Mouse (Mus musculus): Measurements from ENCODE around the gene Ttc16. TPM values are rescaled to one million over a fixed set of nuclear protein-coding genes. Genes with fewer than 3 reads are reported as not detected.
A peak's percentile ranks its signal among the peaks of the same experiment; 100 is the strongest.

Ttc16 gene
- polyA plus RNA-seq, 1 experiment, result 0.21 TPM

DNA sequence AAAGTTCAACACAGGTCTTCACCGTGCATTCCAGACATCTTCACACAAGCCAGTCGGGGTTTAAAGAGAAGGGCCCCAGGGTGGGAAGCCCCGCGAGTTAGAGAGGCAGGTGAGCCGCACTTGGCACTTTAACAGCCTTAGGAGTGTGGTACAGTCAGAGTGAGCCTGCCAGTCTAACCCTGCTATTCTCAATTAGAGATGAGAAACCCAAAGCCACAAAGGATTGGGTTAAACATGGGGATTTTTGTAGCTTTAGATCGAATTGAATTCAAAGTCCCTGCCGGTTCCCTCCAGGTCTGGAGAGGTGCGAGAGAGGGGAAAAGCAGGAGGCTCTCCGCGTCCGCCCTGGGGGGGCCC lies 34.5 kb downstream of the Ttc16 start, which contains the start of gene 6330409D20Rik:
Gene 6330409D20Rik (minus strand): TSS at position 101 of the 357 bp plus-strand sequence.
- 82% methylated on average over 11 of the region's 11 CpGs for WGBS
- Histone ChIP-seq H3K27me3 (ENCODE audit: control insufficient read depth, insufficient read depth, low read length) (no peaks in the 10 kb centered on the region), H3K27ac (ENCODE audit: insufficient read depth, low read length) (no peak within 1 kb of the TSS), H3K4me3 (ENCODE audit: extremely low read depth, insufficient read depth, insufficient read length) (no peak within 1 kb of the TSS), H3K4me1 (ENCODE audit: control insufficient read depth, insufficient read depth, insufficient read length) (no peaks in the 10 kb centered on the region; the same call in 1 of the 2 replicates), H3K36me3 (ENCODE audit: control insufficient read depth, insufficient read depth, low read length) (peaks cover 56% of the 10 kb centered on the region)
- no peak for DNase-seq (ENCODE audit: low read depth in 1 of 2, low spot score in 2 of 2)
- TF ChIP-seq POLR2A (IDR thresholded peaks at IDR 0.05; ENCODE audit: low read depth, low read length) (no peak), CTCF (IDR thresholded peaks at IDR 0.05; ENCODE audit: extremely low read depth, insufficient read depth, insufficient read length, insufficient replicate concordance) (no peak)

DNA sequence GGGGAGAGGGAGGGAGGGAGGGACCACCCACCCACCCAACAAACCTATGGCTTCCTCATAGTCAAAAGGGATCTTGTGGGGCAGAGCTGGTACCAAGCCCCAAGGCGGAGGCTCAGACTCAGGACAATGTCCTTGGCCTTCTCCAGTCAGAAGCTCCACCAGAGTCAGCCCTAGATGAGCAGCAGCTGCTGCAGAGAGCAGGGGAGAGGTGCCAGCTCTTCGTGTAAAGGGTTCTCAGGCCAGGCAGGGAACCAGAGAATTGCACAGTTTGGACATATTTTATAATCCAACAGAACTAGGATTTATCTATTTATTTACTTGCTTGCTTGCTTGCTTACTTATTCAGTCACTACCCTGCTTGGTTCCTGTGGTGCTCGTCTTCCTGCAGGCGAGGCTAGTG lies 36.1 kb downstream of the Ttc16 start:
- no peak for DNase-seq (ENCODE audit: low read depth in 1 of 2, low spot score in 2 of 2)
- H3K4me3 ChIP-seq (ENCODE audit: extremely low read depth, insufficient read depth, insufficient read length), result no peak overlapping the region
- peaks cover 3% of the 10 kb centered on the region for H3K4me1 ChIP-seq (ENCODE audit: control insufficient read depth, insufficient read depth, insufficient read length)
- no peak for TF ChIP-seq POLR2A (IDR thresholded peaks at IDR 0.05; ENCODE audit: low read depth, low read length)
- no peak for TF ChIP-seq CTCF (IDR thresholded peaks at IDR 0.05; ENCODE audit: extremely low read depth, insufficient read depth, insufficient read length, insufficient replicate concordance)
- peaks cover 43% of the 10 kb centered on the region for H3K36me3 ChIP-seq (ENCODE audit: control insufficient read depth, insufficient read depth, low read length)
- no peaks in the 10 kb centered on the region for H3K27me3 ChIP-seq (ENCODE audit: control insufficient read depth, insufficient read depth, low read length)
- WGBS, result 84% methylated on average over 4 of the region's 4 CpGs
- no peak overlapping the region for H3K27ac ChIP-seq (ENCODE audit: insufficient read depth, low read length)

GRCm38 (mm10) chr2:32737008-32737407 lies 38.4 kb downstream of the Ttc16 start:
- no peak overlapping the region for H3K27ac ChIP-seq (ENCODE audit: insufficient read depth, low read length)
- H3K4me1 ChIP-seq (ENCODE audit: control insufficient read depth, insufficient read depth, insufficient read length), result peaks cover 3% of the 10 kb centered on the region
- no peaks in the 10 kb centered on the region for H3K27me3 ChIP-seq (ENCODE audit: control insufficient read depth, insufficient read depth, low read length)
- 69% methylated on average over 6 of the region's 6 CpGs for WGBS
- no peak for TF ChIP-seq POLR2A (IDR thresholded peaks at IDR 0.05; ENCODE audit: low read depth, low read length)
- no peak for TF ChIP-seq CTCF (IDR thresholded peaks at IDR 0.05; ENCODE audit: extremely low read depth, insufficient read depth, insufficient read length, insufficient replicate concordance)
- peaks cover 34% of the 10 kb centered on the region for H3K36me3 ChIP-seq (ENCODE audit: control insufficient read depth, insufficient read depth, low read length)
- DNase-seq (ENCODE audit: low read depth in 1 of 2, low spot score in 2 of 2), result no peak
- H3K4me3 ChIP-seq (ENCODE audit: extremely low read depth, insufficient read depth, insufficient read length), result no peak overlapping the region

- Histone ChIP-seq H3K27me3 (ENCODE audit: control insufficient read depth, insufficient read depth, low read length) (no peaks in the 10 kb centered on the region), H3K4me3 (ENCODE audit: extremely low read depth, insufficient read depth, insufficient read length) (no peak overlapping the region), H3K4me1 (ENCODE audit: control insufficient read depth, insufficient read depth, insufficient read length) (peaks cover 3% of the 10 kb centered on the region), H3K36me3 (ENCODE audit: control insufficient read depth, insufficient read depth, low read length) (peaks cover 27% of the 10 kb centered on the region), H3K27ac (ENCODE audit: insufficient read depth, low read length) (no peak overlapping the region)
- TF ChIP-seq CTCF (IDR thresholded peaks at IDR 0.05; ENCODE audit: extremely low read depth, insufficient read depth, insufficient read length, insufficient replicate concordance) (no peak), POLR2A (IDR thresholded peaks at IDR 0.05; ENCODE audit: low read depth, low read length) (no peak)
- no peak for DNase-seq (ENCODE audit: low read depth in 1 of 2, low spot score in 2 of 2)
- WGBS, result 62% methylated on average over 3 of the region's 3 CpGs
Measured at GRCm38 (mm10) chr2:32736306-32736829, 39.1 kb downstream of the Ttc16 start.

DNA sequence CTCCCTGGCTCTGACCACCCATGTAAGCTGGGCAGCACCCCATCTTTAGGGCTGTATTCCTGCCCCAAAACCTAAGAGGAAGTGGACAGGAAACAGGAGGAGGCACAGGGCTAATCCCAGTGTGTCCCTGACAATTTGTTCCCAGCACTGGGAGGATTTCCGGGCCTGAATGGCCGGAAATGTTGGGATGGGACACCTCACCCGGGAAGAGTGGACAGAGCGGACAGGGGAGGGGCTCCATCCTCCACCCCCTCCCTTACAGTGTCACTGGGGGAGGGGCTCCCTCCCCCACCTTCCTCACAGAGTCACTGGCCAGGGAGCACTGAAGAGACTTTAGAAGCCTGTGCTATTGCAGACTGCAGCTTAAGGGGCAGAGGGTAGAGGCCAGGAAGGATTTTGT lies 40.5 kb downstream of the Ttc16 start:
- Histone ChIP-seq H3K4me1 (ENCODE audit: control insufficient read depth, insufficient read depth, insufficient read length) (peaks cover 3% of the 10 kb centered on the region; the same call in 1 of the 2 replicates), H3K27me3 (ENCODE audit: control insufficient read depth, insufficient read depth, low read length) (no peaks in the 10 kb centered on the region), H3K27ac (ENCODE audit: insufficient read depth, low read length) (0 out of 2 replicates have a peak overlapping the region, but pooled peaks have one; percentile 39), H3K36me3 (ENCODE audit: control insufficient read depth, insufficient read depth, low read length) (peaks cover 26% of the 10 kb centered on the region), H3K4me3 (ENCODE audit: extremely low read depth, insufficient read depth, insufficient read length) (no peak overlapping the region)
- 69% methylated on average over 4 of the region's 4 CpGs for WGBS
- TF ChIP-seq POLR2A (IDR thresholded peaks at IDR 0.05; ENCODE audit: low read depth, low read length), result no peak
- TF ChIP-seq CTCF (IDR thresholded peaks at IDR 0.05; ENCODE audit: extremely low read depth, insufficient read depth, insufficient read length, insufficient replicate concordance), result no peak
- no peak for DNase-seq (ENCODE audit: low read depth in 1 of 2, low spot score in 2 of 2)

DNA sequence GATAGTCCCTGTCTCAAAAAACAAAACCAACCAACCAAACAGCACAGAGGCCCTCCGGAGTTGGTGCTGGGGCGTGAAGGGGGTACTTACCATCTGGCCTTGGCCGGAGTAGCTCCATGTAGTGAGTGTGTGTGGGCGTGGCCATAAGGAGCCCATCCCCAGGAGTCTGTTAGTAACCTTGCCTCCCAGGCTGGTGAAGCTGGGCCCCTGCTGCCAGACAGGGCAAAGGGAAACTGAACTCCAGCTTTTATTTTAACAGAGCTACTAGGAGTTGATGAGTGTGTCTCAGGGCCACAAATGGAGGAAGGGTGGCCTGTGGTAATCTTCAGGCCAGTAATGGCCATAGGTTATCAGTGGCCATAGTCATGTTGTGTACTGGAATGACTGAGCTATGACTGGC lies 41.0 kb downstream of the Ttc16 start:
- H3K27me3 ChIP-seq (ENCODE audit: control insufficient read depth, insufficient read depth, low read length), result no peaks in the 10 kb centered on the region
- H3K36me3 ChIP-seq (ENCODE audit: control insufficient read depth, insufficient read depth, low read length), result peaks cover 25% of the 10 kb centered on the region
- 84% methylated on average over 4 of the region's 4 CpGs for WGBS
- H3K4me3 ChIP-seq (ENCODE audit: extremely low read depth, insufficient read depth, insufficient read length), result no peak overlapping the region
- H3K4me1 ChIP-seq (ENCODE audit: control insufficient read depth, insufficient read depth, insufficient read length), result peaks cover 3% of the 10 kb centered on the region; the same call in 1 of the 2 replicates
- H3K27ac ChIP-seq (ENCODE audit: insufficient read depth, low read length), result 0 out of 2 replicates have a peak overlapping the region, but pooled peaks have one; percentile 39
- no peak for DNase-seq (ENCODE audit: low read depth in 1 of 2, low spot score in 2 of 2)
- TF ChIP-seq CTCF (IDR thresholded peaks at IDR 0.05; ENCODE audit: extremely low read depth, insufficient read depth, insufficient read length, insufficient replicate concordance) (no peak), POLR2A (IDR thresholded peaks at IDR 0.05; ENCODE audit: low read depth, low read length) (no peak)

GRCm38 (mm10) chr2:32732695-32733094 lies 42.7 kb downstream of the Ttc16 start:
- WGBS, result 82% methylated on average over 6 of the region's 6 CpGs
- Histone ChIP-seq H3K36me3 (ENCODE audit: control insufficient read depth, insufficient read depth, low read length) (peaks cover 22% of the 10 kb centered on the region), H3K4me3 (ENCODE audit: extremely low read depth, insufficient read depth, insufficient read length) (no peak overlapping the region), H3K27me3 (ENCODE audit: control insufficient read depth, insufficient read depth, low read length) (no peaks in the 10 kb centered on the region), H3K27ac (ENCODE audit: insufficient read depth, low read length) (no peak overlapping the region), H3K4me1 (ENCODE audit: control insufficient read depth, insufficient read depth, insufficient read length) (peaks cover 12% of the 10 kb centered on the region; the same call in 1 of the 2 replicates)
- TF ChIP-seq POLR2A (IDR thresholded peaks at IDR 0.05; ENCODE audit: low read depth, low read length), result no peak
- no peak for TF ChIP-seq CTCF (IDR thresholded peaks at IDR 0.05; ENCODE audit: extremely low read depth, insufficient read depth, insufficient read length, insufficient replicate concordance)
- DNase-seq (ENCODE audit: low read depth in 1 of 2, low spot score in 2 of 2), result no peak

Measured in spleen, adult 2 months (tissue).